Mouse (Mus musculus) spleen, adult 2 months (tissue): ENCODE measurements at regions not wholly inside any gene's neighbourhood (a gene's known extent, or its start where the extent isn't known, plus 50 kb on each side); places are given as distances from the start of the nearest gene placed in this dataset.

Experiments used
- CTCF ChIP-seq: fragments of 200-500 bp; IDR thresholded peaks from 2 replicates; pipeline ENCODE4 v1.5.1; 2011; ENCODE audit warnings: mild to moderate bottlenecking, inconsistent platforms; ENCODE audit not compliant: insufficient read depth, insufficient read length, insufficient replicate concordance; ENCODE audit errors: extremely low read depth
- POLR2A ChIP-seq: fragments of 200-500 bp; IDR thresholded peaks from 2 replicates; pipeline ENCODE4 v1.6.1; 2011; ENCODE audit warnings: low read depth, low read length, inconsistent platforms

- TF ChIP-seq POLR2A (no peak), CTCF (no peak)
Measured at GRCm38 (mm10) chr2:178805283-178805682, 375.0 kb downstream of the Cdh26 start.
